Mouse (Mus musculus): ENCODE measurements around the gene Sox30.
A peak's percentile ranks its signal among the peaks of the same experiment; 100 is the strongest.
"Not testable (repeated sequence)": the region's sequence is repeated elsewhere in the genome, so short reads cannot be mapped to it uniquely, and the experiment has no call there.

The Sox30 gene

GRCm38 (mm10) chr11:46020246-46020645, 40.1 kb downstream of the Sox30 start:
- no peak for DNase-seq (ENCODE audit: low spot score in 2 of 2)

- no peak for DNase-seq (ENCODE audit: low spot score in 2 of 2)
Measured at GRCm38 (mm10) chr11:46021850-46022249, 41.7 kb downstream of the Sox30 start.

GRCm38 (mm10) chr11:46022983-46023382, 42.9 kb downstream of the Sox30 start:
- no peak for DNase-seq (ENCODE audit: low spot score in 2 of 2)

GRCm38 (mm10) chr11:46025962-46026392, 45.9 kb downstream of the Sox30 start:
- no peak for DNase-seq (ENCODE audit: low spot score in 2 of 2)

GRCm38 (mm10) chr11:46027952-46028814, 48.1 kb downstream of the Sox30 start:
- no peak for DNase-seq (ENCODE audit: low spot score in 2 of 2)

- DNase-seq (ENCODE audit: low spot score in 2 of 2) = no peak
Measured at GRCm38 (mm10) chr11:46029485-46029884, 49.4 kb downstream of the Sox30 start.

GRCm38 (mm10) chr11:46030026-46030425, 49.9 kb downstream of the Sox30 start:
- no peak for DNase-seq (ENCODE audit: low spot score in 2 of 2)

GRCm38 (mm10) chr11:46031470-46031869, 51.4 kb downstream of the Sox30 start:
- DNase-seq (ENCODE audit: low spot score in 2 of 2) = no peak

- DNase-seq (ENCODE audit: low spot score in 2 of 2) = no peak
Measured at GRCm38 (mm10) chr11:46032956-46033355, 52.8 kb downstream of the Sox30 start.

- no peak for DNase-seq (ENCODE audit: low spot score in 2 of 2)
Measured at GRCm38 (mm10) chr11:46036374-46036773, 56.3 kb downstream of the Sox30 start.

- no peak for DNase-seq (ENCODE audit: low spot score in 2 of 2)
Measured at GRCm38 (mm10) chr11:46038901-46039300, 58.8 kb downstream of the Sox30 start.

GRCm38 (mm10) chr11:46039335-46039734, 59.2 kb downstream of the Sox30 start:
- DNase-seq (ENCODE audit: low spot score in 2 of 2) = no peak

- no peak for DNase-seq (ENCODE audit: low spot score in 2 of 2)
Measured at GRCm38 (mm10) chr11:46040841-46041556, 60.9 kb downstream of the Sox30 start.

GRCm38 (mm10) chr11:46041607-46042267, 61.6 kb downstream of the Sox30 start:
- no peak for DNase-seq (ENCODE audit: low spot score in 2 of 2)

GRCm38 (mm10) chr11:46044781-46045180, 64.7 kb downstream of the Sox30 start:
- no peak for DNase-seq (ENCODE audit: low spot score in 2 of 2)

GRCm38 (mm10) chr11:46047264-46047663, 67.2 kb downstream of the Sox30 start:
- DNase-seq (ENCODE audit: low spot score in 2 of 2) = no peak

GRCm38 (mm10) chr11:46052105-46052659, 72.1 kb downstream of the Sox30 start, which contains the start of gene Gm12166:
Gene Gm12166 (minus strand): TSS chr11:46052321.
- peak in 1 of 2 experiments; percentile 47 for DNase-seq (ENCODE audit: low spot score in 2 of 2)

- not testable (repeated sequence) for DNase-seq (ENCODE audit: low spot score in 2 of 2)
Measured at GRCm38 (mm10) chr11:46053457-46053856, 73.3 kb downstream of the Sox30 start.

- no peak for DNase-seq (ENCODE audit: low spot score in 2 of 2)
Measured at GRCm38 (mm10) chr11:46054311-46054710, 74.2 kb downstream of the Sox30 start.

- no peak for DNase-seq (ENCODE audit: low spot score in 2 of 2)
Measured at GRCm38 (mm10) chr11:46054911-46055895, 75.1 kb downstream of the Sox30 start.

Measured in left cerebral cortex, adult 9 months (tissue).